Mouse (Mus musculus) telencephalon, adult 2 months (tissue): ENCODE measurements around the gene Vwce.

Experiments used
- DNase-seq: peaks from one replicate; pipeline ENCODE4 v3.0.0-alpha.2; 2011; ENCODE audit warnings: low read depth, low spot score

The Vwce gene

GRCm38 (mm10) chr19:10645616-10646015, 11.6 kb downstream of the Vwce start:
- DNase-seq = no peak

GRCm38 (mm10) chr19:10648156-10648555, 14.1 kb downstream of the Vwce start:
- DNase-seq = no peak

- no peak for DNase-seq
These were observed 22.0 kb downstream of the Vwce start for GRCm38 (mm10) chr19:10656058-10656457.

- DNase-seq = no peak
These were observed 23.7 kb downstream of the Vwce start for GRCm38 (mm10) chr19:10657742-10658141.

GRCm38 (mm10) chr19:10658406-10658805, 24.4 kb downstream of the Vwce start:
- DNase-seq = no peak

DNA sequence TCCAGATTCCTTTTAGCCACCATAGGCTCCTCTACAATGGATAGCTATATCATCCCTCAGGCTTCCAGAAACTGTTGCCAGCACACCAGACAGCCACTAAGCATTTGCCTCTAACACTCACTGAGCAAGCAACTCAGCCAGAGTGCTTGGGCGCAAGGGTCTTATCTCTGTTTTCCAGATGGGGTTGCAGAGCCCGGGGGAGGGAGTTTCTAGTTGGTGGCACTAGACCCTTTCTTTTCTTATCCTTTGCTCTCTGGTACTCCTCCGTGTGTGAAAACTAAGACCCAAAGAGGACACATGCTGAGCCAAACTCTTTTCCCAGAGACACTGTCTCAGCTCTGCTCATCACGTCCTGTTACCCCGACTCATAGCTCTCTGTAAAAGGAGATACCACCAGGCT, 27.4 kb downstream of the Vwce start:
- no peak for DNase-seq

- no peak for DNase-seq
These were observed 27.9 kb downstream of the Vwce start for GRCm38 (mm10) chr19:10661919-10662318.

DNA sequence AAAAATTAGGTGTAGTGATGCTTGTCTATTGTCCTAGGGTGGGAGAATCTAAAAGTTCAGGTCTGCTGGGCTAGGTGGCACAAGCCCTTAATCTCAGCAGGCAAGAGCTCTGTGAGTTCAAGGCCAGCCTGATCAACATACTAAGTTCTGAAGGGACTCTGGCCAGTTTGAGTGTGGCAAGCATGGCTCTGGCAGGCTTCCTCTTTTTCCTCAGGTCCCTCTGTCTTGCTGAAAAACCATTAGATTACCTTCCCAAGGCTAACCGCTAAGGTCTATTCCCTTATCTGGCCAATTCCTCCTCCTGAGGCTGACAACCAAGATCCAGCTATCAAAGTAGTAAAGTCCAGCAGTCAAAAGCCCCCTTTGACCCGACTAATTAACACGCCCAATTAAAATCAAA, 28.7 kb downstream of the Vwce start:
- DNase-seq = no peak

GRCm38 (mm10) chr19:10665093-10665492, 31.1 kb downstream of the Vwce start:
- DNase-seq = no peak

GRCm38 (mm10) chr19:10665499-10665898, 31.5 kb downstream of the Vwce start:
- no peak for DNase-seq

- DNase-seq = no peak
These were observed 37.3 kb downstream of the Vwce start for GRCm38 (mm10) chr19:10671319-10671718.

DNA sequence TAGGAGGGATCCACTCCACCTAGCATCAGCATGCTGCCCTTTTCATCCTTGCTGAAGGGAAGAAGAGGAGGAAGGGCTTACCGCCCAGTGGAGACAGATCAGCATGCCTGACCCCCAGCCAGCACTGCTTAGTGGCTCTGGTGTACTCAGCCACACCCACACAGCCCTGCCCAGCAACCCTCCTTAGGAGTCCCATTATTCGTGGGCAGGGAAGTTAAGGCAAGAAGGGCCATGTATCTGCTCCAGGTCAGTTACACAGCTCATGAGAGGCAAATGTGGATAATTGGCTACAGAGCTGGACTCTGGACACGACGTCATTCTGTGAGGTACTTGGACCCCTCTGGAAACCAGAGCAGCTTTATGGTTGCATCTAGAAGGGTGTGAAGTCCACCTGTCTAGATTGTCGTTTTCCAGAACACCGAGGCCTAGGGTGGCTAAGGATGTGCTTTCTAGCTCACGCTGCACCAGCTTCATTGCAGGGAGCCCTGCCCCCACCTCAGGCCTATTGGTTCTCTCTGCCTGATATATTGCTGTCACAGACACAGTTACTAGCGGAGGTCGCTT, 37.9 kb downstream of the Vwce start:
- no peak for DNase-seq

- DNase-seq = no peak
These were observed 39.3 kb downstream of the Vwce start for GRCm38 (mm10) chr19:10673275-10673674.

GRCm38 (mm10) chr19:10676656-10677055, 42.6 kb downstream of the Vwce start:
- no peak for DNase-seq

GRCm38 (mm10) chr19:10677915-10678771, 44.1 kb downstream of the Vwce start, which contains the start of gene Pga5:
Gene Pga5, minus strand, starts transcription at chr19:10678071.
- no peak for DNase-seq

- no peak for DNase-seq
These were observed 44.7 kb downstream of the Vwce start for GRCm38 (mm10) chr19:10678772-10679067.

GRCm38 (mm10) chr19:10681571-10681970, 47.6 kb downstream of the Vwce start:
- DNase-seq = no peak

- DNase-seq = no peak
These were observed 51.1 kb downstream of the Vwce start for GRCm38 (mm10) chr19:10685081-10685480.

- no peak for DNase-seq
These were observed 51.7 kb downstream of the Vwce start for GRCm38 (mm10) chr19:10685727-10686126.

DNA sequence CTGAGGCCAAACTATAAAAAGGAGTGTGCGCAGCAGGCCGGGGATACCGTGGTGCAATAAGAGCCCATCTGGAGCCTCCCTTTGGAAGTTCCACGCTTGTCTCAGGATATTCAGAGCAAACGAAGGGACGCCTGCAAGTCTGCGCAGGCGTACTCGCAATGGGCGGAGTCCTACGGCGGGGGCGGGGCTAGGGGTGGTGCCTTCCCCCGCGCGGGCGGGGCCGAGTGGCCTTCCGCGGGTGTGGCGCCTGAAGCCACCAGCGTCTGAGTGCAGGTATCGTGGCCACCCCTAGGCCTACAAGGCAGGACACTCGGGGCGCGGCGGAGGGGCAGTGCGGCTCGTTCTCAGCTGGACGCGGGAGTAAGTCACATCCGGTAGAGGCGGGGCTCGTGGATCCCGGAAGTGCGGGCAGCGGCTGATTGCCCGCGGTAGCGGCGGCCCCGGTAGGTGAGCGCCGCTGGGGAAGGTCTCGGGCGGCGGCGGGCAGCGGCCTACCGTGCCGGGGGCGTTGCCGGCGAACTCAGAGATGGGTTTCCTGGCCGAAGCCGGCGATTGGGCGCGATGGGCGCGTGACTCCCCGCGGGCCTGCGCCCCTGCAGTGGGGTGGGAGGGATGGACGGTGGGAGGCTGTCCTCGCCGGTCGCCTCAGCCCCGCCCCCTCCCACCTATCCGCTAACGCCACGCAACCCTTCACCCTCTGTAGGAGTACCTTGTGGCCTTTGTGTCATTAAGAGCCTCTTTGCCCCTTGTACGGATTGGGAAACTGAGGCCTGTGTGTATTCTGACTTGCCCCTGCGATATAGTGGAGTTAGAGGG, 54.7 kb downstream of the Vwce start, which contains the start of gene Vps37c:
Gene Vps37c, plus strand, starts transcription at position 199 of the 816 bp plus-strand sequence.
- peak; percentile 82 for DNase-seq

DNA sequence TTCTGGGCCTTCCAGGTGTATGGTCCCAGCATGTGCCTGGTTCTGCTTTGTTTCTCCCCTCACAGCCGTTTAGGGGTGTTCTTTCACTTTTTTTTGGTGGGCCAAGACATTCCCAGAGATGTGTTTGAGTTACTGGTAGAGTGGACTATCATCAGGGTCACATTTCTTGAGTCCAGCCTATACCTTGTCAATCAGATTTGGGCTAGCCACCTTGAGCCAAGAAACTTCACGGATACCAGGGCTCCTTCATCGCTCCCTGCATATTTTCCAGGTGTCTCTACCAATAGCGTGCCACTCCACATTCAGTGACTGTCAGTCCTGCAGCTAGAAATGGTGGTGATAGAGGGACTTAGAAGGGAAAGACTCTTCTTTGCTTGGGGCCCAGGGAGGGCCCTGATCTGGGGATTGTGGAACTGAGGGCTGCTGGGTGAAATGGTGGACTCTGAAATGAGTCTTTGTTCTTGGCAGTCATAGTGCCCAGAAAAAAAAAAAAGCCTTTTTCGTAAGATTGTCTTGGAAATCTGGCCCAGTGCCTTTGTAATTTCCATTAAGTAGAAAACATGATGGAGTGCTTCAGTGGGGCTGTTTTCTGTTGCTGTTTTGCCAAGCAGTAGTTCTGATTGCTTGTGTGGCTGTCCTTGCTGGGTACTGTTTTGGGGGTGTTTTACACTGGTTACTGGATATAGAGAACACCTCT, 55.6 kb downstream of the Vwce start:
- DNase-seq = no peak

DNA sequence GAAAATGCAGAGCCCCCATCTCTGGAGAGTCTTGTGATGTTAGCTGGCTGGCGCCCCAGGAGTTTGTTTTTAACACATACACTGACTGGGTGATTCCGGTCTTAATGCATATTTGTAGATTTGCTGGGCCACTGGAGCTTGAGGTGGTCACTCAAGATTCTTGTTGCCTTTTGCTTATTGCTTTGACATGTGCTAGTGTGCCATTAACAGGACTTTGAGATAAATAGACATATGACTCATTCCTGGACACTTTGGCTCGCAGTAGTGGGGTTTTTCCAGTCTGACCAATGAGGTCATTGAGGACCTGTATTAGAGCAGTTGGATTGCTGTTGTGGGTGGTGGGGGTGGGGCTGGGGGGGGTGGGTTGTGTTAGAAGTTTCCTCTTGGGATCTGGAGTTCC, 56.3 kb downstream of the Vwce start:
- DNase-seq = no peak
